Mouse (Mus musculus): ENCODE measurements around the gene Olfr652. TPM values are rescaled to one million over a fixed set of nuclear protein-coding genes. Genes with fewer than 3 reads are reported as not detected.

The Olfr652 gene
- not detected in 2 replicates for total RNA-seq (2014; rRNA removed)
- polyA plus RNA-seq (2015; fragmentation: Nextera tagmentation; extraction: Ambion mirVana), result 0.05 and 0.09 TPM in 2 replicates

DNA sequence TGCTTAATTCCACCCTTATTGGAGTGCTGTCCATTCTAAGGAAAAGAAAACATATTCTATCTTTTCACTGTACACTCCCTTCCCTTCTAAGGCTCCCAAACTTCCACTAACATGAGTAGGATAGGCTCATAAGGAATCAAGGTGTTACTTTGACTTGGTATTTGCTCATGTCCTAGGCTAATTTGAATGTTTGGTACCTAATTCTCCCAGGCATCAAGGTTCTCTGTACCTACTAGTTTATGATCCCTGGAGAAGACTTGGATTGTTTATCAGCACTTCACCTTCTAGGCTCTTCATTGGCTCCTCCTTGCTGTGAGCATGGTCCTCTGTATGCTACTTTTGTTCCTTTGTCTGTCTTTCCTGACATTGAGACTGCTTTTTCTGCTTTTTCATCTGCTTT is at the start of gene Olfr652:
Olfr652 (plus strand) TSS at position 301 of the 400 bp plus-strand sequence.
- Histone ChIP-seq H3K4me3 (ENCODE audit: low read length) (no peak within 1 kb of the TSS), H3K4me2 (ENCODE audit: low read depth, low read length) (no peak within 1 kb of the TSS), H3K27ac (no peak within 1 kb of the TSS), H3K9me3 (ENCODE audit: low read length) (no peaks in the 10 kb centered on the region), H3K4me1 (ENCODE audit: insufficient read depth, low read length) (no peaks in the 10 kb centered on the region), H3K9ac (replicated peaks; ENCODE audit: low read length) (no peak within 1 kb of the TSS), H3K36me3 (ENCODE audit: insufficient read depth, low read length) (no peaks in the 10 kb centered on the region), H3K27me3 (ENCODE audit: insufficient read depth, low read length) (no peaks in the 10 kb centered on the region)
- TF ChIP-seq CTCF (IDR thresholded peaks at IDR 0.05; ENCODE audit: low read depth), result no peak
- no peak for ATAC-seq
- DNase-seq (ENCODE audit: low spot score), result no peak

- ATAC-seq (no peak), DNase-seq (ENCODE audit: low spot score) (no peak)
- H3K27ac ChIP-seq, result no peak within 1 kb of the TSS
- H3K9ac ChIP-seq (replicated peaks; ENCODE audit: low read length), result no peak within 1 kb of the TSS
- H3K27me3 ChIP-seq (ENCODE audit: insufficient read depth, low read length), result no peaks in the 10 kb centered on the region
- 81% methylated on average over 5 of the region's 5 CpGs for WGBS
- H3K4me1 ChIP-seq (ENCODE audit: insufficient read depth, low read length), result no peaks in the 10 kb centered on the region
- no peak within 1 kb of the TSS for H3K4me3 ChIP-seq (ENCODE audit: low read length)
- no peak for TF ChIP-seq CTCF (IDR thresholded peaks at IDR 0.05; ENCODE audit: low read depth)
- no peaks in the 10 kb centered on the region; the same call in 1 of the 2 replicates for H3K9me3 ChIP-seq (ENCODE audit: low read length)
- no peaks in the 10 kb centered on the region for H3K36me3 ChIP-seq (ENCODE audit: insufficient read depth, low read length)
- no peak within 1 kb of the TSS for H3K4me2 ChIP-seq (ENCODE audit: low read depth, low read length)
Observed at GRCm38 (mm10) chr7:104549833-104550232, 10.9 kb upstream of the Olfr652 start, which contains the start of gene Olfr651. Gene Olfr651, plus strand, starts transcription at chr7:104550133.

DNA sequence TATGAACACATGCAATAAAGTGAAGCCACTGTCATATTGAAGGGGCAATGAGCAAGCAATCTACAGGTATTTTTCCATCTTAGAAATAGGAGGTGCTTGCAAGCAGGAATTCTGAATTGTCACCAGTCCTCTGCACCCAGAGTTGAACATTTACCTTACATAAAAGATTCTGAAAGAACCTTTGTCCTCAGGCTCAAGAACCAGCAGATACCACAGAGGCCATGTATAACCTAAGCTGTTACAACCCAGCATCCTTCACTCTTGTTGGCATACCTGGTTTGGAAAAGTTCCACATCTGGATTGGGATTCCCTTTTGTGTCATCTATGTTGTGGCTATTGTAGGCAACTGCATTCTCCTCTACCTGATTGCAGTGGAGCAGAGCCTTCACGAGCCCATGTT is 8.0 kb upstream of the Olfr652 start:
- Histone ChIP-seq H3K4me2 (ENCODE audit: low read depth, low read length) (no peak overlapping the region), H3K4me1 (ENCODE audit: insufficient read depth, low read length) (no peaks in the 10 kb centered on the region), H3K9ac (replicated peaks; ENCODE audit: low read length) (no peak overlapping the region), H3K27me3 (ENCODE audit: insufficient read depth, low read length) (no peaks in the 10 kb centered on the region), H3K36me3 (ENCODE audit: insufficient read depth, low read length) (no peaks in the 10 kb centered on the region), H3K4me3 (ENCODE audit: low read length) (no peak overlapping the region), H3K9me3 (ENCODE audit: low read length) (no peaks in the 10 kb centered on the region; the same call in 1 of the 2 replicates), H3K27ac (no peak overlapping the region)
- WGBS, result 69% methylated on average over 1 of the region's 1 CpGs
- DNase-seq (ENCODE audit: low spot score) (no peak), ATAC-seq (no peak)
- TF ChIP-seq CTCF (IDR thresholded peaks at IDR 0.05; ENCODE audit: low read depth), result no peak

GRCm38 (mm10) chr7:104577014-104577413 is 16.3 kb downstream of the Olfr652 start, which contains the start of gene Olfr653:
Gene Olfr653, plus strand, starts transcription at chr7:104577314.
- 73% methylated on average over 2 of the region's 2 CpGs for WGBS
- no peaks in the 10 kb centered on the region for H3K27me3 ChIP-seq (ENCODE audit: insufficient read depth, low read length)
- no peak within 1 kb of the TSS for H3K9ac ChIP-seq (replicated peaks; ENCODE audit: low read length)
- no peaks in the 10 kb centered on the region for H3K36me3 ChIP-seq (ENCODE audit: insufficient read depth, low read length)
- no peak for DNase-seq (ENCODE audit: low spot score)
- no peaks in the 10 kb centered on the region for H3K9me3 ChIP-seq (ENCODE audit: low read length)
- H3K4me2 ChIP-seq (ENCODE audit: low read depth, low read length), result no peak within 1 kb of the TSS
- no peaks in the 10 kb centered on the region for H3K4me1 ChIP-seq (ENCODE audit: insufficient read depth, low read length)
- no peak for ATAC-seq
- H3K27ac ChIP-seq, result no peak within 1 kb of the TSS
- H3K4me3 ChIP-seq (ENCODE audit: low read length), result no peak within 1 kb of the TSS
- no peak for TF ChIP-seq CTCF (IDR thresholded peaks at IDR 0.05; ENCODE audit: low read depth)

- no peak overlapping the region for H3K4me3 ChIP-seq (ENCODE audit: low read length)
- H3K9me3 ChIP-seq (ENCODE audit: low read length), result no peaks in the 10 kb centered on the region
- no peak for TF ChIP-seq CTCF (IDR thresholded peaks at IDR 0.05; ENCODE audit: low read depth)
- 92% methylated on average over 4 of the region's 4 CpGs for WGBS
- H3K27ac ChIP-seq, result no peak overlapping the region
- H3K36me3 ChIP-seq (ENCODE audit: insufficient read depth, low read length), result no peaks in the 10 kb centered on the region
- ATAC-seq (no peak), DNase-seq (ENCODE audit: low spot score) (no peak)
- H3K27me3 ChIP-seq (ENCODE audit: insufficient read depth, low read length), result no peaks in the 10 kb centered on the region
- no peaks in the 10 kb centered on the region for H3K4me1 ChIP-seq (ENCODE audit: insufficient read depth, low read length)
- H3K4me2 ChIP-seq (ENCODE audit: low read depth, low read length), result no peak overlapping the region
- H3K9ac ChIP-seq (replicated peaks; ENCODE audit: low read length), result no peak overlapping the region
Observed at GRCm38 (mm10) chr7:104580846-104581245, 20.1 kb downstream of the Olfr652 start.

GRCm38 (mm10) chr7:104581429-104581828 is 20.7 kb downstream of the Olfr652 start:
- Histone ChIP-seq H3K9ac (replicated peaks; ENCODE audit: low read length) (no peak overlapping the region), H3K36me3 (ENCODE audit: insufficient read depth, low read length) (no peaks in the 10 kb centered on the region), H3K4me1 (ENCODE audit: insufficient read depth, low read length) (no peaks in the 10 kb centered on the region), H3K9me3 (ENCODE audit: low read length) (no peaks in the 10 kb centered on the region), H3K4me2 (ENCODE audit: low read depth, low read length) (no peak overlapping the region), H3K27ac (no peak overlapping the region), H3K4me3 (ENCODE audit: low read length) (no peak overlapping the region), H3K27me3 (ENCODE audit: insufficient read depth, low read length) (no peaks in the 10 kb centered on the region)
- ATAC-seq (no peak), DNase-seq (ENCODE audit: low spot score) (no peak)
- WGBS, result 89% methylated on average over 4 of the region's 4 CpGs
- TF ChIP-seq CTCF (IDR thresholded peaks at IDR 0.05; ENCODE audit: low read depth), result no peak

- Histone ChIP-seq H3K27me3 (ENCODE audit: insufficient read depth, low read length) (no peaks in the 10 kb centered on the region), H3K4me2 (ENCODE audit: low read depth, low read length) (no peak within 1 kb of the TSS), H3K9ac (replicated peaks; ENCODE audit: low read length) (no peak within 1 kb of the TSS), H3K4me3 (ENCODE audit: low read length) (no peak within 1 kb of the TSS), H3K9me3 (ENCODE audit: low read length) (no peaks in the 10 kb centered on the region), H3K4me1 (ENCODE audit: insufficient read depth, low read length) (no peaks in the 10 kb centered on the region), H3K36me3 (ENCODE audit: insufficient read depth, low read length) (no peaks in the 10 kb centered on the region), H3K27ac (no peak within 1 kb of the TSS)
- ATAC-seq (no peak), DNase-seq (ENCODE audit: low spot score) (no peak)
- 90% methylated on average over 4 of the region's 4 CpGs for WGBS
- TF ChIP-seq CTCF (IDR thresholded peaks at IDR 0.05; ENCODE audit: low read depth), result no peak
Observed at GRCm38 (mm10) chr7:104586725-104587124, 26.0 kb downstream of the Olfr652 start, which contains the start of gene Olfr654. Gene Olfr654, plus strand, starts transcription at chr7:104587025.

Data from hindbrain, postnatal 0 days (tissue).